Mouse (Mus musculus): ENCODE results near the gene Gm28230.

Gene Gm28230

GRCm38 (mm10) chr2:74727640-74728302 is 1.2 kb downstream of the Gm28230 start:
- DNase-seq: no peak

- no peak for DNase-seq
These were observed 1.8 kb downstream of the Gm28230 start for GRCm38 (mm10) chr2:74728303-74728680.

- DNase-seq: no peak
These were observed 3.8 kb downstream of the Gm28230 start for GRCm38 (mm10) chr2:74730331-74730730.

- no peak for DNase-seq
These were observed 4.5 kb downstream of the Gm28230 start for GRCm38 (mm10) chr2:74731055-74731454.

DNA sequence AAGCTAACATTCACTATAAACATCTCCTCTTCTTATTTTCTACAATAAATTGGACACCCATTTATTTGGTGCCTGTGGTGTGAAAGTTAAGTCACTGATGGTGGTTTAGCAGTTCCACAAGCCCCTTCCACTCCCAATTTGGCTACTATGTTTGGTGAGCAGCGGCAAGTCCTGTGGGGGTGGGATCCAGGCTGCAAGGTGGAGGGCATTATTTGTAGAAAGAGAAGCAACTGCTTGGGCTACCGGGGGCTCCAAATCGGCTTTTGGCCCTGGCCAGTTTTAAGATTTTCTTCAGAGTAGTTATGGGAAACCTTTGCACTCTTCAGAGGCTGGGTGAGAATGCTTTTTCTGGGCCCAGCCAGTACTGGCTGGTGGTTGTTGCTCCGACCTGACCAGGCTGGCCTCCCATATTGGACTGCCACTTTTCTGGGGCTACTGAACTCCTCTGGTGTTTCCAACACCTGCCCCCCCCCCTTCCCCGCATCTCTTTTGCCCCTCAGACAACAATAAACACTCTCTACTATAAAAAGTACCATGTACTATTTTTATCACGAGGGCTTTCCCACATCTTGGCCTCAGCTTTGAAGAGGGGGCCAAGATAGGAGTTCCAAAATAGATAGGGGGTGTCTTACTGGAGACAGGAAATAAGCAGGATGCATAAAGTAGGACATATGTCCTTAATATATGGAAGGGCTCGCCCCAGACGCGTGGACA is 5.4 kb downstream of the Gm28230 start:
- DNase-seq: no peak

GRCm38 (mm10) chr2:74732513-74733316 is 6.2 kb downstream of the Gm28230 start:
- no peak for DNase-seq

DNA sequence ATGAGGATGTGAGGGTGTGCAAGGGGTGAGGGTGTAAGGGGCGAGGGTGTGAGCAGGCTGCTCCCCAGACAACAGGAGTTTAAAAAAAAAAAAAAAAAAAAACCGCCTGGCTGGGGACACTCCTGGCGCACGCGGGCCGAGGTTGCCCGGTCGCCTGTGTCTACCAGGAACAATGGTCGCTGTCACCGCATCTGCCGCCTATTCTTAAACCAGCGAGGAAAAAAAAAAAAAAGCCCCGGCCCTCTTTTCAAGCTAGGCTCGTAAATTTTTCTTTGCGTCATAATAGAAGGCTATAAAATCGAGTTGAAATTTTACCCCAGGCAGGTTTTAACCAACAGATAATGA is 6.8 kb downstream of the Gm28230 start:
- DNase-seq: no peak

DNA sequence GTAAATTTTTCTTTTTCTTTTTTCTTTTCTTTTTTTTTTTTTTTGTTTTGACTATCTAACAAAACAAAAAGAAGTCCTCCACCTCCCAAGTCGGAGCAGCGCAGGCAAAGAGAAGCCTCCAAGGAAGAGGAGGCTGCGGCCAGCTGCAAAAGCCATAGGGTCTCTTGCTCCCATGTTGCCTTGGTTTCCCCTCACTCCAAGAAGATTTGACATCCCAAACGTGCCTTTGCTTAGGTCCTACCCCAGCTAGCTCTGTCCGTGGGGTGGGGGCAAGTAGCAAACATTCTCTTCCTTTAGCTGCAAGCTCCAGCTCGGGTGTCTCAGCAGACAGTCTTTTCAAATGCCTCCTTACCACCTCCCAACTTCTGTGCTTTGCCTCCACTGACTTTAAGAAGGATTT is 7.2 kb downstream of the Gm28230 start:
- no peak for DNase-seq

- DNase-seq: no peak
These were observed 7.9 kb downstream of the Gm28230 start for GRCm38 (mm10) chr2:74734451-74734850.

DNA sequence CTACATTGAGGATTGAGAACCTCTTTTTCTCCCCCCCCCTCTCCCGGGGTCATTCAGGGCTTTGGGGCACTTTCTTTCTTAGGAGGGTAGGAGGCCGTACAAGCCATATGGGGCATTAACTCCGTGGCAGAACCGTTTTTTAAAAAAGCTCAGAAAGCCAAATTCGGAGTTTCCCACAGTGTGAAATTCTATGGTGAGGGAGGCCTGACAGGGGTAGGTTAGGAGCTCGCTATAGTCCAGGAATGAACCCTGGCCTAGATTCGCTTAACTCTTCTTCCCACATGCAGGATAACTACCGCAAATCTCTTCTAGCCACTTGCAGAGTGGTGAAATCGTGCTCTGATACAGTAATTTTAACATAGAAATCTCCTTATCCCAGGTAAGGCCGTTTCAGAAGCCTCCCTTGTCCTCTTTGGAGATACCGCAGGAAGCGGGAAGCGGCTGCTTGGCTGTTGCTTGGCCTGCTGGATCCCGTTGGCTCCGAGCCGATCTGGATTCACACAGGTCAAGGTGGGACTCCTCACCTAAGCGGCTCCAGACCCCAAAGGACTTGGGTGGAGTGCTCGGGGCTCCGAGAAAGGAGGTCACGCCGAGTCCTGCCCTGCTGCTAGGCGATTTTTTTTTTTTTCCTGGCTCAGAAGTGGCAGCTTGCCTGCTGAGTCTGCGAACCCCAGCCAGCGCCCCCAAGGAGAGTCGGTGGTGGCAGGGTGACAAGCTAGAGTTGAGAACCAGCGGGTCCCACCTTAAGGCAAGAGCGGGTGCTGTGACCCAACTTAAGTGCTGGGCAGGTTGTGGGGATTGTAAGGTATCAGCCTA is 8.7 kb downstream of the Gm28230 start:
- no peak for DNase-seq

GRCm38 (mm10) chr2:74735851-74736687 is 9.5 kb downstream of the Gm28230 start:
- no peak for DNase-seq

GRCm38 (mm10) chr2:74736688-74737577 is 10.4 kb downstream of the Gm28230 start:
- no peak for DNase-seq

GRCm38 (mm10) chr2:74737578-74738070 is 11.1 kb downstream of the Gm28230 start:
- no peak for DNase-seq

DNA sequence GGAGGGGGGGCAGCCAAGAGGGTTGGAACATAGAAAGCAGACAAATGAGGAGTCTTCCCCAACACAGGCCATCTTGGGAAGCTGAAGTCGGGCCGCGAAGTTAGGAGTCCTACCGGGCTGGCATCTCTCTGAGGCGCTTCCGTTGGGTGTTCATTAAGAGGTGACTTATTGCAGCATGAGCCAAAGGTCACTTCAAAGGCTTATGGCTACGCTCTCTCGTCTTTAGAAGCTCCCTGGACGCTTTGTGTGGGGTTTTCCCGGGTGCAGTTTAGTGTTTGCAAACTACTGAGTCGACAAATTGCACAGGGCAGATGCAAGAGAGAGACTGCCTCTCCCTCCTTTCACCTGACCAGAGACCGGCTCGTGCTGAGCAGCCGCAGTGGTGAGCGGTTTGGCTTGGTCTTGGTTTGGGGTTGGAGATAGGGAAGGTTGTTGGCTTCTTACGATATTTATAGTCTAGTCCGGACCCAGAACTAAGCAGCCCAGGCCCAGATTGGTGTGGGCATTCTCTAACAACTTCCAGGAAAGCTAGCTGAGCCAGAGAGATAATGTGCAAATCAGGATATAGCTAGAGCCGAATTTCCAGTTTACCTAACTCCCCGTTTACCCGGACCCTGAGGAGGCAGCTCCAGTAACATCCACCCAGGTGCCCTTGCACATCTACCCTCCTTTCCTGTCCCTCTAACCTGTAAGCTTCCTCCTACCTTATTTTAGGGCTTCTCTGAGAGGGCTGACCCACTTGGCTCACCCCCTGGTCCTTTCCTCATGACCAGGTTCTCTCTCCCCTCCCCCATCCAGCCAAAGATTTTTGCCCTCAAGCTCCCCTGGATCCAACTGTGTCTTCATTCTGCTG is 12.3 kb downstream of the Gm28230 start:
- DNase-seq: no peak

- no peak for DNase-seq
These were observed 12.9 kb downstream of the Gm28230 start for GRCm38 (mm10) chr2:74739476-74739800.

GRCm38 (mm10) chr2:74739869-74740268 is 13.3 kb downstream of the Gm28230 start:
- no peak for DNase-seq

GRCm38 (mm10) chr2:74740311-74741091 is 14.0 kb downstream of the Gm28230 start:
- DNase-seq: no peak

DNA sequence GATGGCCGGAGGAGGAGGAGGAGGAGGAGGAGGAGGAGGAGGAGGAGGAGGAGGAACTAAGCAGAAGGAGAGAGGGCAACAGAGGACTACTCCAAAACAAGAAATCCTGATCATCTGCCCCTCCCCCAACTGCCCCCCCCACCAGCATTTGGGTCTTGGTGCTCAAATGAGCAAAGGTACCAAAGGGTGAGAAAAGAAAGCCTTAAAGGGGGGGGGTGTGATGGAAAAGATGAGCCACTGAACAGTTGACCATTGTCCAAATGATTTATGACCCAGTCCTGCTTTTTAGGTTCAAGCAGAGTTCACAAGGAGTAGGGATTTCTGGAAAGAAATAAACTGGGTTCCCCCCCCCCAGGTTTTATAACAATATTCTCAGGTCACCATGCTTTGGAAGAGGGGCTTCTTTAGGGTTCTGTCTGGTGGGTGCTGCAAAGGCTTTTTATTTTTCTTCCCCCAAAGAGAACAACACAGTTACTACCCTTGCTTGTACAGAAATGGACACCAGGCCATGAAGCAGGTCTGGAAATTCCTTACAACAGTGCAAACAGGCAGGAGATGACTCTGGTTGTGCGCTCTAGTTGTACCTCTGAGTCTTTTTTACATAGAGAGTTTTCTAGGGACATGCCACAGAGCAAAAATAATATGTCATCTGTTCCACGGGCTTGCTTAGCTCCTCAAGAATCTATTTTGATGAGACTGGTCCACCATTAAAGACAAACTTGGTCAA is 14.9 kb downstream of the Gm28230 start:
- no peak for DNase-seq

DNA sequence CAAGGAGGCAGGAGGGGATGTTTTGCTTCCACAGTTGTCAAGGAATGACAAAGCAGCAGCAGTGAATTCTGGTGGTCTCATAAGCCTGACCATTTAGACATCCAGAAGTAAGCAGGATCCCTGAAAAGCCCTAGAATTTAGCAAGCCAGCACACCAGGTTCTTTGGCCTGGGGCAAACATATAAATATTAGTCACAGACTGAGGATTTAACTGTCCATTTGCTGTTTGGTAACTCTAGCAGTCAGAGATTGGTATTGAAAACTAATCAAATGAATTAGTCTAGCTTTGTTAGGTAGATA is 15.4 kb downstream of the Gm28230 start:
- no peak for DNase-seq
